Mouse (Mus musculus): ENCODE measurements around the gene Rnf167.

The Rnf167 gene

DNA sequence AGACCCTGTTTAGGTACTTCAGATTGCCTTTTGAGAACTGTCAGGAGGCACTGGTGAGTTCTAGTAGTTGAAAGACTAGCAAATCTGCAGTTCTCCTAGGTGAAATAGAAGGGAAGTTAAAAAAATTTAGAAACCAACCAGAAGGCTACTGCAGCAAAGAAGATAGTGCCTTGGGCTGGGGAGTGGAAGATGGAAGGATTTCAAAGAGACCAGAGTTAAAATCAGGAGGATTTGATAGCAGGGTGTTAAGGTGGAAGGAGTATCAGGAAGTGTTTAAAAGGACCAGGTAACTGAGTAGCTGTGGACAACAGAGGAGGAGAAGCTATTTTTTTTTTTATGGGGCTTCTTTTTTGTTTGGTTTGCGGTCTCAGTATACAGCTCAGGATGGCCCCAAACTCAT is 9.3 kb upstream of the Rnf167 start:
- DNase-seq (ENCODE audit: low read depth): no peak

DNA sequence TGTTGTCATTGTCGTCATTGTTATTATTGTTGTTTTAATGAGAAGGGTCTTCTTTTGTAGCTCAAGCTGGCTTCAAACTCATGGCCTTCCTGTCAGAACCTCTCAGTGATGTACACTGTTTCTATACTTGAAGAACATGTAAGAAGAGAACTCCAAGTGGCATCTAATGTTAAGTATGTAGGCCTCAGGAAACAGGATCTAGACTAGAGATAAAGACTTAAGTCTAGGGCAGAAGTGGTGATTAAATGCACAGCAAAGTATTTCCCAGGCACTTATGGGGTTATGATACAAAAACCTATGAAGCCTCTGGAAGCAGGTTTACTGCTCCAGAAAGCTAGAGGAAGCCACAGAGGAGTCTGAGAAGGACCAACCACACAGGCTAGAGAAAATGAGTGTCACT is 8.7 kb upstream of the Rnf167 start:
- DNase-seq (ENCODE audit: low read depth): no peak

DNA sequence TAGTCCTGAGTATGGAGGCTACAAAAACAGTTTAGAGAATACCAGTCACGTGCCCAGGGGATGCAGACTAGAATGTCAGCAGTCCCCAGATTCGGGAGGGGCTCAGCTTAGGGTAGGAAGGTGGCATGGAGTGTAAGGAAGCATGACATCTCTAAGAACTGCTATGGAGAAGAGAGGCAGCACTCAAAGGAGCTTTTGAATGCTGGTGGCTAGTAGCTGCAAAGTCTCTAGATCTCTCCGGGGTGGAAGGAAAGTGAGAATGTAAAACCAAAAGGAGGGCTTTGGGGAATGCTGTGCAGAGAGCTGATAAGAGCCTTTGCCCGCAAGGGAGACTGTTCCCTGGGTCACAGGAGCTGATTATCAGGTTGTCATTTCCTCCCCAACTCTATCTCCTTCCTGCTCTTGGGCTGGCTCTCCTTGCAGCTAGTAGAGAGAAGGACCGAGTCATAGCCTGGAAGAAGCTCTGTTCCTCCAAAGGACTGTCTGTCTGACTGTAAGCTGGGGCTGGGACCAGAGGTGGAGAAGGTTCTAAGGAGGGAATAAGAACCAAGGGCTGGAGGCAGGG is 8.2 kb upstream of the Rnf167 start, which contains the start of gene Gp1ba:
Gp1ba (plus strand) TSS at position 409 of the 565 bp plus-strand sequence.
- DNase-seq (ENCODE audit: low read depth): no peak

DNA sequence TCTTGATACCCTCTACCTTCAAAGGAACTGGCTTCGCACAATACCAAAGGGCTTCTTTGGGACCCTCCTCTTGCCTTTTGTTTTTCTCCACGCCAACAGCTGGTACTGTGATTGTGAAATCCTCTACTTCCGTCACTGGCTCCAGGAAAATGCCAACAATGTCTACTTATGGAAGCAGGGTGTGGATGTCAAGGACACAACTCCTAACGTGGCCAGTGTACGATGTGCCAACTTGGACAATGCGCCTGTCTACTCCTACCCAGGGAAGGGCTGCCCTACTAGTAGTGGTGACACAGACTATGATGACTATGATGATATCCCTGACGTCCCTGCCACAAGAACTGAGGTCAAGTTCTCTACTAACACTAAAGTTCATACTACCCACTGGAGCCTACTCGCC is 7.1 kb upstream of the Rnf167 start:
- DNase-seq (ENCODE audit: low read depth): no peak

DNA sequence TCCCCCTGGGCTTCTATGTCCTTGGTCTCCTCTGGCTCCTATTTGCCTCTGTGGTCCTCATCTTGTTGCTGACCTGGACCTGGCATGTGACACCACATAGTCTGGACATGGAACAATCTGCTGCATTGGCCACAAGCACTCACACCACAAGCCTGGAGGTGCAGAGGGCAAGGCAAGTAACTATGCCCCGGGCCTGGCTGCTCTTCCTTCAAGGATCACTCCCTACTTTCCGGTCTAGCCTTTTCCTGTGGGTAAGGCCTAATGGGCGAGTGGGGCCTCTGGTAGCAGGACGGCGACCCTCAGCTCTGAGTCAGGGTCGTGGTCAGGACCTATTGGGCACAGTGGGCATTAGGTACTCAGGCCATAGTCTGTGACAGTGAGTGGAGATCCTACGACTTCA is 5.8 kb upstream of the Rnf167 start:
- DNase-seq (ENCODE audit: low read depth): no peak

DNA sequence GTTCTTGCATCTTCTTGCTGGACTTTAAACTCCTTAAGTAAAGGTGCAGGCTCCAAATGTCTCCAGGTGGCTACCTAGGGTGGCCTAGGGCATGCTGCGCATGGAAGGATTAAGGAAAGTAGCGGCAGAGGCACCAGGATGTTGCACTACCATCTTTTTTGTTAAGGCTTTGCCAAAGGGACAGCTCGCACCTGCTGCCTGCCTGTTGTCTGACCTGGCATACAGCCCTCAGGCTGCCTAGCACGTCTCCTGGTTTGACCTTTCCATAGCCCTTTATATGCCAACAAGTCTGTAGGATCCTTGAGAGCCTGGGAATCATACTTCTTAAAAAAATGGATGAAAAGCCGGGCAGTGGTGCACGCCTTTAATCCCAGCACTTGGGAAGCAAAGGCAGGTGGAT is 4.0 kb upstream of the Rnf167 start:
- DNase-seq (ENCODE audit: low read depth): no peak

DNA sequence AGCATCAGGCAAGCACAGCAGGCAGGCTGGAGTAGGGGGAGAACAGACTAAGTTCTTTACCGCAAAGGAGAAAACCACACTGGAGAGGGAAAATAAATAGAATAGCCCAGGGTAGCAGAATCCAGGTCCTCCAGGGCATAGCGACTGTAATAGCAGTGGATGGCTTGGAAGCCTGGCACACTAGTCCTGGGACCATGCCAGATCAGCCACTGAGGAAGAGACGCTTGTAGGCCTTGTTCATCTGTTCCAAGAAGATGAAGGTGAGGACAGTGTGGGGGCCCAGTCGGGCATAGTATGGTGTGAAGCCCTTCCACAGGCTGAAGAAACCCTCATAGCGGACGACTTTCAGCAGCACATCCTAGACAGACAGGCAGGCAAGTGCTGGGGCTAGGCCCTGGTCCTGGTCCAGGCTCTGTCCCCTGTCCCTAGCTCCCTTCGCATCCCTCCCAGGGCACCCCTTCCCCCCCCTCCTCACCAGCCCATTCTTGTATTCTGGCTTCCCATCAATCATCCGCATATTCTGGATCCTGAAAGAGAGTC is 2.4 kb upstream of the Rnf167 start:
- no peak for DNase-seq (ENCODE audit: low read depth)

DNA sequence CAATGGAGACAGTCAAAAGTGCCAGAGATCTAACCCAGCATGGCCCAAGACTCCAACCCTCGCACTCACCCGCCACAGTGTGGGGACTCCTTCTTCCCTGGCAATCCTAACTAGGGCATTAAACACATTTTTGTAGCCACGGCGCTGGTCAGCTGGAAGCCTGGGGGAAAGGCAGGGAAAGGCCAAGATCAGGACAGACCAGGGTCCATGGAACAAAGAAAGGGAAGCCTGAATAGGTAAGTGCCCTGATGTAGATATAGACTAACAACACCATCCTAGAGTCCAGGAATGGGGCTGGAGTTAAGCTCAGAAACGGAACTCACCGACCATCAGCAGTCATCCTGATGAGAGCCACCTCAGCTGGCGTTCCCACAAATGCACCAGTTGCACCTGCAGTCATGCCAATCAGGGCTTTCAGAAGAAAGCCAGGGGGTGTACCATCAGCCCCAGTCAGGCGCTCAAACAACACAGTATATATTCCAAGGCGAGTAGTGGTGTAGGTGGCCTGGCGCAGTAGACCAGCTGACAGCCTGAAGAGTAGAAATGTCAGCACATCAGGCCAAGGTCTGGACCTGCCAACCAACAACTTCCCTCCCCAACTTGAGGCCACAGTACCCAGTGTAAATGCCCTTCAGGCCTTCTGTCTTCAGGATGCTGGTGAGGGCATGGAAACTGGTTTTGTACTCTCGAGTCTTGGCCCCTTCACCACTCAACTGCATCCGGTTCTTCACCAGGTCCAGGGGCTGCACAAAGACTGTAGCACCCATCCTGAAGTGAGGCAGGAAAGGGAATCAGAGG is 1.4 kb upstream of the Rnf167 start:
- no peak for DNase-seq (ENCODE audit: low read depth)

DNA sequence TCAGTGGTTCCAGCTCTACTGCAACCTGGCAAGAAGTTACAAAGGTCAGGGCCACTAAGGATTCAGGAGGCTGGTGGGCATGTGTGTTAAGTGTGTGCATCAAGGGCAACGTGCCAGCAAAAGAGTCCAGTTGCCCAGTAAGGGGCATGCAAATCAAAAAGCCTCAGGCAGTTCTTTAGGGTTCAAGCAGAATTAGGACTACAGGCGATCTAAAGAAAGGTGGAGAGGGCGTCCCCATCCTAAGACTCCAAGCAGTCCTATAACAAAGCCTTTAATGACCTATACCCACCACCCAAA is 828 bp upstream of the Rnf167 start:
- DNase-seq (ENCODE audit: low read depth): no peak

DNA sequence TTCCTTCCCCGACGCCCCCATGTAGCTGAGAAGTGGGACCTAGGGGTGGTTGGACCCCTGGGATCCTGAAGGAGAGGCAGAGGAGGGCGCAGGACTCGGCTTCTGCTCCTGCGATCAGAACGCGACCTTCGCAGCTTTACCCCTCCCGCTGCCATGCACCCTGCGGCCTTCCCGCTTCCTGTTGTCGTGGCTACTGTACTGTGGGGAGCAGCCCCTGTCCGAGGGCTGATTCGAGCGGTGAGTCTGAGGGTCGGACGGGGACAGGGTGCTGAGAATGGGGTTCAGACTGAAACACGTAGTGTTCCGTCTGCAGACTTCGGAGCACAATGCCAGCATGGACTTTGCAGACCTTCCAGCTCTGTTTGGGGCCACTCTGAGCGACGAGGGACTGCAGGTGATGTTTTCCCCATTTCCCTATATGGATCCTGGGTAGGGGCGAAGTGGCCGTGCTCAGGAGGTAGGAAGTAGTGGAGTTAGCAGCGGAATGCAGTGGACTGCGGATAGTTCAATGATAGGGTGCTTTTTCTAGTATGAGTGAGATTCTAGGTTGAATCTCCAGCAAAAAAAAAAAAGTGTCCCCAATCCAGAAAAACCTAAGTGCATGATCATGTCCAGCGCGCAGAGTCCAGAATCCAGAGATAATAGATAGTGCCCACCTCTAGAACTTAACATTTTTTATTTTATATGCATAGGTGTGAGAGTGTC is 833 bp downstream of the Rnf167 start:
- DNase-seq (ENCODE audit: low read depth): no peak

DNA sequence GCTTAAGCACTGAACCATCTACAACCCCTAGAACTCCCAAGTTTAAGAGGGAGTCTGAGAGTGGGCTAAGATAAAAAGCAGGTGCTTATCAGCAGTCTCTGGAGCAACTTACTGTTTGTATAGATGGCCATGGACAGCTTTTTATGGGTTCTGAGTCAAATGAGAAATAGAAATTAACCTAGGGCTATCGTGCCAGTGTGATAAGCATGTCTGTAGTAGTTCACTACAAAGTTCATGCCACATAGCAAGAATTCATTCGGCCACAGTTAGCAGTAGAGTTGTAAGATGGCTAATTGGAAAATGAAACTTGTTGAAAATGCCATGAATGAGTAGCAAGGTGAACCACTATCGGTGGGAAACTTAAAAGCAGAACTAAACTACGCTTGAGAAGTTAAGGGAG is 1.5 kb downstream of the Rnf167 start:
- DNase-seq (ENCODE audit: low read depth): peak; percentile 47

DNA sequence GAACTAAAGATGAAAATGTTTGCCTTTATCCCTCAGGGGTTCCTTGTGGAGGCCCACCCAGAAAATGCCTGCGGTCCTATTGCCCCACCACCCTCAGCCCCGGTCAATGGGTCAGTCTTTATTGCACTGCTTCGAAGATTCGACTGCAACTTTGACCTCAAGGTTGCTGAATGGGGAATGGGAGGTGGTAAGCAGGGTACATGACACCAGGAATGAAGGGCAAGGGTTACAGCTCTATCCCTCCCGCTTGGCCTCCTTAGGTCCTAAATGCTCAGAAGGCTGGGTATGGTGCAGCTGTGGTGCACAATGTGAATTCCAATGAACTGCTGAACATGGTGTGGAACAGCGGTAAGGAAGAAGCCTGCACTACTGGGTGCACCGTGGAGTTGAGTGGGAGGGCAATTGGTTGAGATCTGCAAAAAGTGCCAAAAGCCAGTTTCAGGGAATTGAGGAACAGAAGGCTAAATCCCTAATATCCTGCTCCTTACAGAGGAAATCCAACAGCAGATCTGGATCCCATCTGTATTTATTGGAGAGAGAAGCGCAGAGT is 2.2 kb downstream of the Rnf167 start:
- DNase-seq (ENCODE audit: low read depth): peak; percentile 46

DNA sequence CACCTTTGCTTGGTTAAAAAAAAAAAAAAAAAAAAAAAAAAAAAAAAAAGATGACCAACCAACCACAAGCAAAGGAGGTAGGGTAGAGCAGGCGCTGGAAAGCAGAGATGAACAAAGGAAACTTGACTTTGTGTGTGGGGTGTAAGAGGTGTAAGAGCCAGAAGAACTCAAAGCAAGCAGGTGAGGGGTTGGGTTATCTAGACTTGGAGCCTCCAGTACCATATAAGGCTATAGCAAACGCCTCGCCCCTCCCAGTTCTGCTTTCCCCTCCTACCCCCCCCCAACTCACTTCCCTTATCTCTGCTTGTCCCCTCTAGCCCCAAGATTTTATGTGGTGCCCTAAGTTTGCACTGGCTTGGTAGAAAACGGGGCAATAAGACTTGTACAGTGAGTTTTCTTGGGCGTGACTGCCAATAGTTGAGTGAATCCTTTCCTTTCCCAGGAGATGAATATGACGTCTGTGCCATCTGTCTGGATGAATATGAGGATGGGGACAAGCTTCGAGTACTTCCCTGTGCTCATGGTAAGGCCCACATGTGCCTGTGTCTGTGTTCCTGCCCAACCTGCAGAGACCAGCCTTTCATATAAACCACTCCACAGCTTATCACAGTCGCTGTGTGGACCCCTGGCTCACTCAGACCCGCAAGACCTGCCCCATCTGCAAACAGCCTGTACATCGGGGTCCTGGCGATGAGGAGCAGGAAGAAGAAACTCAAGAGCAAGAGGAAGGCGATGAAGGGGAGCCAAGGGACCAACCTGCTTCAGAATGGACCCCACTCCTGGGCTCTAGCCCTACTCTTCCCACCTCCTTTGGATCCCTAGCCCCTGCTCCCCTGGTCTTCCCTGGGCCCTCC is 3.5 kb downstream of the Rnf167 start:
- peak; percentile 87 for DNase-seq (ENCODE audit: low read depth)

DNA sequence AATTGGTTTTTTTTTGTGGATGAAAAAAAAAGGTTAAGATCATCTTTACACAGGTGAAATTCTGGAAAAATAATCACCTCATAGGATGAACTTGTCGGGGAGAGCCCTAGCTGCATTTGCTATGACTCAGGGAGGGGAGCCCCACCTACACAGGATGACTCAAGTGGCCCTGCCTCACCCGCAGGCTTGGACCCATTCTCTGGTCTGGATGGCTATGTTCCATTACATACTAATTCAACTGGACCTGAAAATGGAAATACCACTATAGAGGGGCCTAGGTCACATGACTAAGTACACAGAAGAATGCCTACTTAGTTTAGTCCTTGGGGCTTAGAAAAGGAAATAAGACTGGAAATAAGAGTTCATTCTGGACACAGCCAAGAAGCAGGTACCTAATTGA is 4.4 kb downstream of the Rnf167 start:
- peak; percentile 47 for DNase-seq (ENCODE audit: low read depth)

DNA sequence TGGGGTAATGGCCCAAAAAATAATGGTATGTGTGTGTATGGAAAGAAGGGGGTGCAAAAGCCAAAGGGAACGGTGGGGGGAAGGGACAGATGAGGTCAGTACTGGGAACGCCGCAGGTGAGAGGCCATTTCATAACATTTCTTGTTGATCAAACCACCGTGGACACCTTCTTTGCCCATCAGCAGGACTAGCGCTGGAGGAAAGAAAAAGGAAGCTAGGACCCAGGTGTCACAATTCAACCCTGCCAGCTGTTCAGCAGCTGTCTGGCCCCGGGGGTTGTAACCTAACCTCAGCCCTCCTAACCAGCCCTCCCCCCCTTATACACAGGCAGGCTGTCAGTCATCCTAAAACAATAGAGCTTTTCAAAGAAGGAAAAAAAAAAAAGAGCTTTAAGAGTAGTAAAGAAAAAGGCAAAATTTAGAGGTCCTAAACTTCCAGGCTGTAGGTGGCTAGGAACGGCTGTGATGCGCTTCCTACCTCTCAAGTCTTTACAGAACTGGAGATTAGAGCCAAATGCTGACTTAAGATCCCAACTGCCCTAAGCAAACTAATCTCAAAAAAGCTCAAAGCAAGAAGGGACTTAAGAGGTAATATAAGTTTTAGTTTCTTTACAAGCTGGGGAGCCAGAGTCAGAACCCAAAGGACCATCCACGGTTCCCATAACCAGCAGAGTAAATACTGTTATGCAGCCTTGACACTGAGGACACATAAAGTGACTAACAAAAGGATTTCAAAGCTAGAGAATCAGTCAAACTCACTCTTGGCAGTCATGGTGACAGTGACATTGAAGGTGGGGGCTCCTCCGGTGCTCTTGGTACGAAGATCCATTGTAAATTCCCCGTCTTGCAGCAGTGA is 5.2 kb downstream of the Rnf167 start:
- DNase-seq (ENCODE audit: low read depth): peak; percentile 59

DNA sequence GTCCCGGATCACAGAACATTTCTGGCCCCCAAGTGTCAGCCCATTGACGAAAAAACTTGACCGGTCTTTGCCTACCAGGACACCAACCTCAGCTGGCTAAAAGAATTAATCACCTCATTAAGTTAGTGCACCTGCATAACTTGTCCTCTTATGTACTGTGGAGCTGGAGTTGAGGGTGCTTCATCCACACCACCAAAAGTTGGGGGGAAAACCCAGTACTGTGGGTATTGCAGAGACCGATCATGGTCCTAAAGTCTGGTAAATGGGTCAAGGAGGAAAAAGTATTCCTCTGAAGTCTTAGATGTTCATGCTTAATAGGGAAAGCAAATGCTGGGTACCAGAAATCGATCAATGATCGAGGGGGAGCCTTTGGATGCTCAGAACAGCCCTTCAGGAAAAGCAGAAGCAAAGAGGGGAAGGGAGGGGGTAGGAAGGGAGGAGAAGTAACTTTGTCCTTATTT is 5.9 kb downstream of the Rnf167 start:
- DNase-seq (ENCODE audit: low read depth): peak; percentile 72

DNA sequence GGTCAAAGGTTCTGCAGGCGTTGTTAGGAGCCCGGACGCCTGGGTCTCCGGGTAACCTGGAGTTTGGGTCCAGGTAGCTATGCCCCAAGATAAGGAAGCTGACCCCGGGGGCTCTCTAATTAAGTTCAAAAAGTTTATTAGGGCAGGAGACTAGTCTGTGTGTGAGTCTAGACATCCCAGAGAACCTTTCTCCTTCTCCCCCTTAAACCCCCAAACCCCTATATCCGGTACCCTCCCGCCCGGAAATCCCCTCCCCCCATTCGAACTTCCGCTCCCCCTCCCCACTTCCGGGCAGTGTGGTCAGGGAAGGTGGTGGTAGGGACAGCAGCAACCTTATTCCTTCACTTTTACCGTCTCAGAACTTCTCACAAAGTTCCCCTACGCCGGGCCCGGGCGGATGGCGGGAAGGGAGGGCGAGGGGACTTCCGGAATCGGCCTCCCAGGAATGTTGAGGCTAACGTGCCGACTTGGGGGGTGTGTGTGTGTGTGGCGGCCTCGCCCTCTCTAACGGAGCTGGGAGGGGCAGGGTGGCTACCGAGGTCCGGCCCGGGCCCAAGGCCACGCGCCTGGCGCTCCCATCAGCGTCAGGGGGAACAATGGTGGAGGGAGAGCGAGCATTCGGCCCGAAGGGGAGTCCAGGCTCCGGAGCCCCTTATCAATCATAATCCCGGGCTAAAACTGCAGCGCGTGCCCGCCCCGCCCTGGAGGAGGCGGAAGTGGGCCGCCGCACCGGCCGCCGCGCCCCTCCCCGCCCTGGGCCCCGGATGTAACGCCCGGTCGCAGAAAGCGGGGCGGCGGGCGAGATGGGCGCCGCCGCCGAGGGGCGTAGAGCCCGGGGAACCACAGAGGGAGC is 6.5 kb downstream of the Rnf167 start:
- peak; percentile 84 for DNase-seq (ENCODE audit: low read depth)

DNA sequence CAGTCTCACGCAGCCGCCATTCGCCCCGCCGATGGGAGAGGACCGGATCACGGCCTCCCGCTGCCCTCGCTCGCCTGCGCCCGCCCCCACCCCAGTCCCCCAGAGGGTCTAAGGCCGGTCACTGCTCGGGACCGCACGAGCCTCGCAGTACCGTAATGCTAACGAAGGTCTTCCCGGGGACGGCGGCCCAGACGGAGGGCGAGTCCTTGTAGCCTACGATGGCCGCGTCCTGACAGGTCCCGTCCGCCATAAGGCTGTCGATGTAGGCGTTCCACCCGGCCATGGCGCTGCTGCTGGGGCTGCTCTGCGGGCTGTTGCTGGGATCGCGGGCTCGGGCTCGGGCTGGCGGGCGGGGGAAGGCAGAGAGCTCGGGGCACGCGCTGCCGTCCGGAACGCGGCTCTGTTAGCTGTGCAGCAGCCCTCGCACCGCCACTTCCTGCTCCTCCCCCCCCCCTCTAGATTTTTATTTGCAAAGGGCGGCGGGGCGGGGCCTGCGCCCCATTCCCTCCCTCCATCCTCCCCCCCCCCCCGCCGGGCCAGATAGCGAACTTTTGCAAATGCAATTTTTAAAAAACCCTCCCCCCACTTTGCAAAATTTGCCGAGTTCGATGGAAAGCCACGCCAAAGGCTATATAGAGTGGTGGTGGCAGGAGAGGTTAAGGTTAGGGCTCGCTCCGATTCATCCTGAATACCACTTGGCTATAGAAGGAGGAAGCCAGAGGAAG is 7.3 kb downstream of the Rnf167 start, which contains the start of gene Pfn1:
Pfn1 (minus strand) TSS at position 447 of the 725 bp plus-strand sequence.
- peak; percentile 92 for DNase-seq (ENCODE audit: low read depth)

DNA sequence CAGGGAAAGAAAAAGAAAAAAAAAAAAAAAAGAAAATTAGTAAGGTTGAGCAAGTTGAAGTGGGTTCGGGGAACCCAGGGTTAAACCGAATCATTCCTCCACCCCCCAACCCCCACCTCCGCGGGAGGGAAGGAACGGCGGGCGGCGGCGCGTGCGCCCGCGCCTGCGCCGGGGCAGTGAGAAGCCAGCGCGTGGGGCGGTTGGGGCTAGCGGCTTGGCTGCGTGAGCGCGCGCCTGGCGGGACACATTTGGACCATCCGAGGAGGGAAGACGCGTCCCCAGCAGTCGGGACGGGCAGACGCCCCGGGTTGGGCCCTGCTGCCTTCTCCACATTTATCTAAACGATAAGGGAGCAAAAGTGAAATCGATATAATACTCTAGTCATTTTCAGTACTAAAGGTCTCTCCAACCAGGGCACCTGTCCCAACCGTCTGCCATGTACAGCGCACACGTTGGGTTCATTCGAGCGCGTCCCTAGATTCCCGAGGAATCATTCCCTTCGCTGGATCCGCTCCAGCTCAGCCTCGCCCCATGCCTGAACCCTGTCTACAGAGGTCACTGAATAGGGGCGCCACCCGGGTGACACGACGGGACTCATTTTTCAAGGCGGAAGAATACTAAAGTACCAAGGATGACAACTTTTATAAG is 8.0 kb downstream of the Rnf167 start:
- peak; percentile 88 for DNase-seq (ENCODE audit: low read depth)
